Mouse (Mus musculus) gastrocnemius, adult 2 months (tissue): Measurements from ENCODE around the gene Bend6. TPM values are rescaled to one million over a fixed set of nuclear protein-coding genes. Genes with fewer than 3 reads are reported as not detected.
A peak's percentile ranks its signal among the peaks of the same experiment; 100 is the strongest.

Experiments used
- DNase-seq: peaks from one replicate; pipeline ENCODE4 v3.0.0; 2022
- H3K27ac ChIP-seq: fragments of 200-600 bp; 2 replicates; pipeline ENCODE4 v1.8.1; 2022; ENCODE audit warnings: mild to moderate bottlenecking
- H3K4me3 ChIP-seq: fragments of 200-600 bp; 2 replicates; pipeline ENCODE4 v1.8.1; 2022; ENCODE audit warnings: mild to moderate bottlenecking, moderate library complexity
- CTCF ChIP-seq: fragments of 200-600 bp; IDR thresholded peaks from 2 replicates; pipeline ENCODE4 v1.8.1; 2022; ENCODE audit warnings: antibody characterized with exemption, mild to moderate bottlenecking, moderate library complexity
- intact Hi-C: fragments of 180-260 bp; cut with DNase I; formaldehyde crosslinking; loops from one replicate; pipeline ENCODE4 v1.15.1; 2025
- long read RNA-seq, 2 experiments: library from polyadenylated mRNA; stranded (forward); transcript quantifications; one replicate each; pipeline ENCODE4 v2.0.0; 2021
- total RNA-seq, 2 experiments: library from RNA; stranded (reverse); gene quantifications; 2 replicates each; pipeline ENCODE4 v1.2.3; 2021

Bend6 gene
- total RNA-seq: 1 to 10 TPM; 1.6 to 2.1 TPM
- long read RNA-seq, experiment 1, partial matches to known transcripts: 0 of 2 reads
- long read RNA-seq, experiment 1, other reads (novel, unspliced or antisense): 1 of 2 reads
- long read RNA-seq, experiment 2, partial matches to known transcripts: 7 of 10 reads
- long read RNA-seq, experiment 2, other reads (novel, unspliced or antisense): 0 of 10 reads

- Histone ChIP-seq H3K4me3 (peak within 1 kb of the TSS; percentile 80), H3K27ac (peak within 1 kb of the TSS; percentile 62)
- intact Hi-C loops: no loop called here
- DNase-seq: peak; percentile 78
- TF ChIP-seq CTCF: peak; percentile 60
Observed at GRCm38 (mm10) chr1:33907421-33908190, at the start of gene Bend6. Bend6 (minus strand) TSS chr1:33907816.

GRCm38 (mm10) chr1:33955626-33956025, 48.0 kb upstream of the Bend6 start:
- intact Hi-C loops: no loop called here
- no peak for TF ChIP-seq CTCF
- no peak overlapping the region for H3K4me3 ChIP-seq
- H3K27ac ChIP-seq: no peak overlapping the region
- no peak for DNase-seq

GRCm38 (mm10) chr1:33948511-33948910, 40.9 kb upstream of the Bend6 start:
- no peak for DNase-seq
- no peak overlapping the region for H3K27ac ChIP-seq
- no peak for TF ChIP-seq CTCF
- H3K4me3 ChIP-seq: no peak overlapping the region
- intact Hi-C loops: no loop called here

GRCm38 (mm10) chr1:33947838-33948237, 40.2 kb upstream of the Bend6 start:
- intact Hi-C loops: no loop called here
- H3K27ac ChIP-seq: no peak overlapping the region
- TF ChIP-seq CTCF: no peak
- DNase-seq: no peak
- H3K4me3 ChIP-seq: no peak overlapping the region

- DNase-seq: peak; percentile 36
- H3K27ac ChIP-seq: peak overlapping the region; percentile 4; the same call in 1 of the 2 replicates
- TF ChIP-seq CTCF: no peak
- intact Hi-C loops: no loop called here
- no peak overlapping the region for H3K4me3 ChIP-seq
Observed at GRCm38 (mm10) chr1:33946601-33947395, 39.2 kb upstream of the Bend6 start.

GRCm38 (mm10) chr1:33945756-33946155, 38.1 kb upstream of the Bend6 start:
- Histone ChIP-seq H3K27ac (no peak overlapping the region), H3K4me3 (no peak overlapping the region)
- DNase-seq: no peak
- no peak for TF ChIP-seq CTCF
- intact Hi-C loops: no loop called here

GRCm38 (mm10) chr1:33944977-33945750, 37.5 kb upstream of the Bend6 start:
- Histone ChIP-seq H3K27ac (no peak overlapping the region), H3K4me3 (peak overlapping the region; percentile 49)
- intact Hi-C loops: no loop called here
- DNase-seq: peak; percentile 62
- no peak for TF ChIP-seq CTCF

GRCm38 (mm10) chr1:33943943-33944342, 36.3 kb upstream of the Bend6 start:
- no peak overlapping the region for H3K4me3 ChIP-seq
- DNase-seq: no peak
- TF ChIP-seq CTCF: no peak
- intact Hi-C loops: no loop called here
- no peak overlapping the region for H3K27ac ChIP-seq

GRCm38 (mm10) chr1:33942638-33943037, 35.0 kb upstream of the Bend6 start:
- intact Hi-C loops: no loop called here
- Histone ChIP-seq H3K27ac (no peak overlapping the region), H3K4me3 (no peak overlapping the region)
- TF ChIP-seq CTCF: no peak
- no peak for DNase-seq

- TF ChIP-seq CTCF: no peak
- DNase-seq: no peak
- no peak overlapping the region for H3K27ac ChIP-seq
- intact Hi-C loops: no loop called here
- no peak overlapping the region for H3K4me3 ChIP-seq
Observed at GRCm38 (mm10) chr1:33940364-33940928, 32.8 kb upstream of the Bend6 start.

GRCm38 (mm10) chr1:33939828-33940227, 32.2 kb upstream of the Bend6 start:
- Histone ChIP-seq H3K27ac (no peak overlapping the region), H3K4me3 (no peak overlapping the region)
- intact Hi-C loops: no loop called here
- DNase-seq: no peak
- no peak for TF ChIP-seq CTCF

- Histone ChIP-seq H3K27ac (no peak overlapping the region), H3K4me3 (no peak overlapping the region)
- no peak for DNase-seq
- intact Hi-C loops: no loop called here
- TF ChIP-seq CTCF: no peak
Observed at GRCm38 (mm10) chr1:33935946-33936345, 28.3 kb upstream of the Bend6 start.
